Mouse (Mus musculus): ENCODE measurements around the gene Gm4131.
"Not testable (repeated sequence)": the region's sequence is repeated elsewhere in the genome, so short reads cannot be mapped to it uniquely, and the experiment has no call there.

Gene Gm4131
- long read RNA-seq, experiment 1, result 0 reads
- long read RNA-seq, experiment 2, result 0 reads

GRCm38 (mm10) chr14:62566821-62567220 lies at the start of gene Gm4131:
Gene Gm4131 (minus strand): TSS chr14:62566921.
- intact Hi-C loops (cut with DNase I), result not testable (repeated sequence)

GRCm38 (mm10) chr14:62609904-62610303 lies 43.2 kb upstream of the Gm4131 start:
- intact Hi-C loops (cut with DNase I), result loop anchor here (5.0 kb wide), 1 partner anchor 118 kb away; no protein-coding TSS in a partner anchor

- intact Hi-C loops (cut with DNase I), result loop anchor here (5.0 kb wide), 1 partner anchor 115 kb away; no protein-coding TSS in a partner anchor
These were observed 41.1 kb upstream of the Gm4131 start for GRCm38 (mm10) chr14:62607791-62608196.

GRCm38 (mm10) chr14:62602869-62603268 lies 36.1 kb upstream of the Gm4131 start:
- intact Hi-C loops (cut with DNase I), result no loop called here

GRCm38 (mm10) chr14:62602271-62602670 lies 35.5 kb upstream of the Gm4131 start:
- intact Hi-C loops (cut with DNase I), result no loop called here

- intact Hi-C loops (cut with DNase I), result no loop called here
These were observed 33.4 kb upstream of the Gm4131 start for GRCm38 (mm10) chr14:62600109-62600522.

- intact Hi-C loops (cut with DNase I), result no loop called here
These were observed 18.6 kb upstream of the Gm4131 start for GRCm38 (mm10) chr14:62585338-62585737.

- intact Hi-C loops (cut with DNase I), result no loop called here
These were observed 17.9 kb upstream of the Gm4131 start for GRCm38 (mm10) chr14:62584637-62585036.

GRCm38 (mm10) chr14:62581768-62582167 lies 15.0 kb upstream of the Gm4131 start:
- intact Hi-C loops (cut with DNase I), result no loop called here

- intact Hi-C loops (cut with DNase I), result no loop called here
These were observed 14.2 kb upstream of the Gm4131 start for GRCm38 (mm10) chr14:62580945-62581344.

GRCm38 (mm10) chr14:62575862-62576261 lies 9.1 kb upstream of the Gm4131 start:
- intact Hi-C loops (cut with DNase I), result no loop called here

- intact Hi-C loops (cut with DNase I), result no loop called here
These were observed 8.2 kb upstream of the Gm4131 start for GRCm38 (mm10) chr14:62574906-62575305.

GRCm38 (mm10) chr14:62573454-62573853 lies 6.7 kb upstream of the Gm4131 start:
- intact Hi-C loops (cut with DNase I), result no loop called here

- intact Hi-C loops (cut with DNase I), result no loop called here
These were observed 3.6 kb upstream of the Gm4131 start for GRCm38 (mm10) chr14:62570299-62570698.

- intact Hi-C loops (cut with DNase I), result no loop called here
These were observed 2.7 kb upstream of the Gm4131 start for GRCm38 (mm10) chr14:62569463-62569862.

GRCm38 (mm10) chr14:62563679-62564078 lies 3.0 kb downstream of the Gm4131 start:
- intact Hi-C loops (cut with DNase I), result no loop called here

- intact Hi-C loops (cut with DNase I), result no loop called here
These were observed 4.6 kb downstream of the Gm4131 start for GRCm38 (mm10) chr14:62561875-62562748.

GRCm38 (mm10) chr14:62557111-62557510 lies 9.6 kb downstream of the Gm4131 start:
- intact Hi-C loops (cut with DNase I), result no loop called here

- intact Hi-C loops (cut with DNase I), result no loop called here
These were observed 10.6 kb downstream of the Gm4131 start for GRCm38 (mm10) chr14:62555840-62556810.

GRCm38 (mm10) chr14:62555309-62555829 lies 11.4 kb downstream of the Gm4131 start, which contains the start of gene Fam124a:
Gene Fam124a (plus strand): TSS chr14:62555737.
- intact Hi-C loops (cut with DNase I), result no loop called here

GRCm38 (mm10) chr14:62553786-62554185 lies 12.9 kb downstream of the Gm4131 start:
- intact Hi-C loops (cut with DNase I), result no loop called here

All from adrenal gland (tissue).